Mouse (Mus musculus): ENCODE results near the gene Tnnt2.
A peak's percentile ranks its signal among the peaks of the same experiment; 100 is the strongest.

The Tnnt2 gene

GRCm38 (mm10) chr1:135835716-135836483, at the start of gene Tnnt2:
TSS of gene Tnnt2 (plus strand) at chr1:135836354.
- DNase-seq, result no peak

- peak; percentile 73 to 86 for DNase-seq
Observed at GRCm38 (mm10) chr1:135787799-135788198, 48.4 kb upstream of the Tnnt2 start.

- DNase-seq, result peak; percentile 45 to 58
Observed at GRCm38 (mm10) chr1:135788708-135789107, 47.4 kb upstream of the Tnnt2 start.

DNA sequence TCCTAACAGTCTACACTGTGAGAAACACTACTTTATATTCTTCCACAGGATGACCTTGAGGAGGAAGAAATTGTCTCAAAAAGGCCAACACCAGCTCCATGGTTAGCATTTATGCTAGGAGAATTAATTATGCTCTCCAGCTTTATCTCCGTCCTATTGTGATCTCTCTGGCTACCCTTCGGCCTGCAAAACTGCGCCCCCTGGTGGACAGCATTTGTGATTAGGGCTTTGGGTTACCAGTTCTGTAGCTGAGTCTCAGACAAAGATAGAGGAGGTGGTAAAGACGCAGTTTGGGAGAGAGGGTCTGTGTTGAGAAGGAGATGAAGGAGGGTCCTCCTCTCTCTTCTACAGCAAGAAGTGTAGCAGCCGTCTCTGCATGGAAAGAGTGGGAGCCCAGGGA, 46.3 kb upstream of the Tnnt2 start:
- peak; percentile 45 to 91 for DNase-seq

GRCm38 (mm10) chr1:135792143-135792939, 43.8 kb upstream of the Tnnt2 start:
- no peak for DNase-seq

GRCm38 (mm10) chr1:135793370-135794215, 42.6 kb upstream of the Tnnt2 start:
- peak in 1 of 2 experiments; percentile 52 for DNase-seq

GRCm38 (mm10) chr1:135794216-135795134, 41.7 kb upstream of the Tnnt2 start:
- no peak for DNase-seq

- no peak for DNase-seq
Observed at GRCm38 (mm10) chr1:135798492-135798891, 37.7 kb upstream of the Tnnt2 start.

DNA sequence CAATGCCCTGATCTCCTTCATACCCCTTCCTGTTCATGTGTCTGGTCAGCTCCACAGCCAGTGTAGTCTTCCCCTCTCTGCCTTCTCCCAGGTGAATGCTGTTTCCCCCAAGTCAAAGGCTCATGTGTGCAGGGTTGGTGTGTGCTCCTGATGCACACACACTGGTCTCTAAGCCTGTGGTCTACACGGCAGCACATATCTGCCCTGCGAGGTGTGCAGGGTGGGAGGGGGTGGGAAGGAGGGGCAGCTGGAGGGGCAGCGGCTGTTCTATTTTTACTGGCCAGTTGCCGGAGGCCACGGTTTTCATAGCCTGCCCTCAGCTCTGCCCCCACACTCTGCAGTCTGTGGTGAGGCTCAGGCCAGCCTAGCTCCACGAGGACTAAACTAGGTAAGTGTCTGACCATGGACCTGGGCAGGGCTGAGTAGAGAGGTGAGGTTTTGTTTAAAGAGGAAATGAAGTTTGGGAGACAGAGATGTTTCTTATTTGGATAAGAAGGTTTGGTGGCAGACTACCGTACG, 37.0 kb upstream of the Tnnt2 start:
- DNase-seq, result no peak

DNA sequence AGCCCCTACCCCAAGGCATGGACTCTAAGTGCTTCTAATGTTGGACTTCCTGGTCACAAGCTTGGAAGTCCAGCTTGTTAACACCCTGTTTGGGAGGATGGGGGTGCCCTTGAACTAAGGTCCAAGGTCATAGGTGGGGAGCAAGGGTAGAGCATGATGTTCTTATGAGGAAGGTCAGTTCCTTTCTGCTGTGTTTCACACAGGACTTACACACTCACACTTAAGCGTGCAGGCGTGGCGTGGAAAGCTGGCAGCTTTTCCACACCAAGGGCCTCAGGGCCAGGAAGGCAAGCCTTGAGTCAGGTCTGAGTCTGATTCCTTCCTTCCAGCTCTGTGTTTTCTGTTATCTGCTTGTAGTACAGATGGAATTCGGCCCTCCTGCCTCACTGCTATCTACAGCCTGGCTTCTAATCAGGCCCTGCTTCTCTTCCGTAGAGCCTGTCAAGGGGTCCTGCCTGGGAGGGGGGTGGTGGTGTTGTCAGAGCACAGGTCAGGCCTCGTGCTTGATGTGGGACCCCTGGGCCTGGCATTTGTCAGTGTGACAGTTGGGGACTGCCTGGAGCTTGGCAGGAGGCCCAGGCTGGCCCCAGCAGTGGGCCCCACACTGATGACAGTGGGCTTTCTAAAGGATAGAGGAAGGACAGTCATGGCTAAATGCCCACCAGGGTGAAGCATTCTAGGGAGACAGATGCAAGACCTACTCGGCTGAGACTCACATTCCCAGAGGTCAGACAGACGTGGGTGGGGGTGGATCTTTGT, 35.8 kb upstream of the Tnnt2 start:
- DNase-seq, result no peak

- DNase-seq, result no peak
Observed at GRCm38 (mm10) chr1:135807546-135807945, 28.6 kb upstream of the Tnnt2 start.

GRCm38 (mm10) chr1:135810180-135810579, 26.0 kb upstream of the Tnnt2 start:
- DNase-seq, result peak; percentile 70 to 72

DNA sequence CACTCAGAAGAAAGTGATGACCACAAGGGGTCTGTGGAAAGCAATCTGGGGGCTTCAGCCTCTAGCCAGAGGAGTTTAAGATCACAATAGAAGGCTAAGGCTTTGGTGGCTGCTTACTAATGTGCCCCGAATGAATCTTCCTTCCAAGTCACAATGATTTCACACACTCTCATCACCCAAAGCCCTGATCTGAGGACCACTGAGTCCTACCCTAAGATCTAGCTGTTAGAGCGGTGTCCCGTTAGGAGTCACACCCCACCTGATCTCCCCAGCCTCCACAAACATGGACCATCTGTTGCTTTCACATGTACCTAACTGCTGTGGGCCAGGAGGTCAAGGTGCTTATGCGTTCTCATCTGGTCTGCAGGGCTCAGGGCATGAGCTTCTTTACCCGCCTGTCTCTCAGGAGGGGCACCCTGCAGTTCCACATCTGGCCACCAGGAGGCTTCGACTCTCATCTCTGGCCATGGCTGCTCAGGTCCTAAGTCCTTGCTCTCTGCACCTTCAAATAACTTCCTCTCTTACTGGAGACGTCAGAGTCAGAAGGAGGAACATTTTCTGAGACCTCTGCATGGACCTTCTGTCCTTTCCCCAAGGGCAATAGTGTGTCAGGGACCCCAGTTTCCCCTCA, 25.0 kb upstream of the Tnnt2 start:
- DNase-seq, result peak; percentile 91 to 97

DNA sequence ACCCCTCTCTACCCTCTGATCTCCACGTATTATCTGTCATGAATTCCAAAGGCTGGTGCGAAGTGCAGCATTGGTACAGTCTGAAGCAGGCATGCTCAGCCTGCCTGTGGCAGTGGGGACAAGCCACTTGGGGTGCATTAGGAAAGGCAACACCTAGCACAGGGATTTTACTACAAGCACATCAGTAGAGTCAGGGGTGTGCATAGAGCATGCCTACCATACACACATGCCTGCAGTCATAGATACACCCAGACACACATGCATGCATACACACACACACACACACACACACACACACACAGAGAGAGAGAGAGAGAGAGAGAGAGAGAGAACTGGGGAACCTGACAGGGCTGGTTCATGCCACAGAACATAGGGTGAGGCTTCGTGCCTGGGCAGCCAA, 23.9 kb upstream of the Tnnt2 start:
- no peak for DNase-seq

GRCm38 (mm10) chr1:135812618-135813017, 23.5 kb upstream of the Tnnt2 start:
- DNase-seq, result peak; percentile 25 to 40

- DNase-seq, result peak; percentile 36 to 40
Observed at GRCm38 (mm10) chr1:135813071-135813470, 23.1 kb upstream of the Tnnt2 start.

GRCm38 (mm10) chr1:135813687-135814395, 22.3 kb upstream of the Tnnt2 start:
- DNase-seq, result peak; percentile 87

DNA sequence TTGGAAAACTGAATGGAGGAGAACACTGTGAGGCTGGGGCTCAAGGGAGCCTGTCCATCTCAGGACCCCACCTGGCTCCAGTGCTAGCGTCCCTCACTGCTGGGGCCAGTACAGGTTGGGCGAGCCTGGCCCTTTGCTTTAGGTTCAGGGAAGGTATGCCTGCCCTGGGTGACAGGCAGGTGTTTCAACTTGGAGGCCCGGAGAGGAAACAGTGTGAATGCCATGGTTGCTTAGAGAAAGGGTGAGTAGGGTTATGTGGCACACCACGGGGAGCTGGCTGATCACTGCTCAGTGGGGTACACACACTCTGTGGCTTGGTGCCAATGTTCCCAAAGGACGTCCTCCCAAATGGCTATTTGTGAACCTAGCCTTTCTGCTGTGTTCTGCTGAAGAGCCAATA, 21.6 kb upstream of the Tnnt2 start:
- DNase-seq, result peak; percentile 21 to 46

DNA sequence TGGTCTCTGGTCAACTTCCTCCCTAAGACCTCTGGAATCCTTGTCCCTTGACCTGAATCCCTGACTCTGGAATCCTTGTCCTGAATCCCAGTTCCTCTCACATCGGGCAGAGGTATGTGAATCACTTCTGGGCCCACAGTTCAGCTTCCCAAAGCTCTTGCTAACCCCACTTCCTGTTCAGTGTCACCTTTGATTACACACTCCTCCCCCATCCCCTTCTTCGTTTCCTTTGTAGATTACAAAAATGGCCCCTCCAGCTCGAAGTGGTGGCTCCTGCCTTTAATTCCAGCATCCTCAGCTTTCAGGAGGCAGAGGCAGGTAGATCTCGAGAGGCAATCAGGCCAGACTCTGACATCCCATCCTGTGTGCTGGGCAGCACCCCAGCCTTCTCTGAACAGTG, 18.6 kb upstream of the Tnnt2 start:
- no peak for DNase-seq
